Mouse (Mus musculus) stomach, postnatal 0 days (tissue): ENCODE data around the gene Gm38431. TPM values are rescaled to one million over a fixed set of nuclear protein-coding genes. Genes with fewer than 3 reads are reported as not detected.

Experiments used
- ATAC-seq: fragments of 200-750 bp; cut with Nextera tagmentation; 2 replicates; pipeline ENCODE4 v1.8.0; 2017; ENCODE audit not compliant: low FRiP score, low TSS enrichment
- DNase-seq: peaks from one replicate; pipeline ENCODE4 v3.0.0-alpha.2; 2016; ENCODE audit warnings: low spot score
- H3K27ac ChIP-seq: fragments of 300-500 bp; sonication (generic); replicated peaks from 2 replicates; pipeline ENCODE4 v1.5.1; 2014; ENCODE audit warnings: mild to moderate bottlenecking, control low read depth
- H3K27me3 ChIP-seq: fragments of 300-500 bp; sonication (generic); 2 replicates; pipeline ENCODE4 v1.6.1; 2014; ENCODE audit warnings: low read length; ENCODE audit not compliant: control insufficient read depth, insufficient read depth
- H3K36me3 ChIP-seq: fragments of 300-500 bp; sonication (generic); 2 replicates; pipeline ENCODE4 v1.6.1; 2014; ENCODE audit warnings: low read length, mixed read lengths; ENCODE audit not compliant: control insufficient read depth, insufficient read depth
- H3K4me1 ChIP-seq: fragments of 300-500 bp; sonication (generic); replicated peaks from 2 replicates; pipeline ENCODE4 v1.6.1; 2014; ENCODE audit warnings: antibody characterized with exemption; ENCODE audit not compliant: control insufficient read depth, insufficient read depth
- H3K4me2 ChIP-seq: fragments of 300-500 bp; sonication (generic); replicated peaks from 2 replicates; pipeline ENCODE4 v1.6.1; 2014; ENCODE audit warnings: low read depth, mild to moderate bottlenecking, control low read depth, moderate library complexity
- H3K4me3 ChIP-seq: fragments of 300-500 bp; sonication (generic); 2 replicates; pipeline ENCODE4 v1.5.1; 2014; ENCODE audit warnings: low read depth, low read length, control low read depth
- H3K9ac ChIP-seq: fragments of 300-500 bp; sonication (generic); 2 replicates; pipeline ENCODE4 v1.6.1; 2014; ENCODE audit warnings: mild to moderate bottlenecking, low read length, control low read depth, mixed read lengths
- H3K9me3 ChIP-seq: fragments of 300-500 bp; sonication (generic); 2 replicates; pipeline ENCODE4 v1.6.1; 2016; ENCODE audit warnings: low read length; ENCODE audit not compliant: control insufficient read depth
- CTCF ChIP-seq: IDR thresholded peaks from 2 replicates; pipeline ENCODE4 v1.5.1; 2016; ENCODE audit warnings: antibody characterized with exemption, low read depth, mild to moderate bottlenecking, moderate library complexity
- EP300 ChIP-seq: optimal IDR thresholded peaks from 2 replicates; pipeline ENCODE3; 2016; ENCODE audit warnings: antibody characterized with exemption
- WGBS: fragments of 180-500 bp; shearing (Covaris S2); extraction: QIAGEN DNeasy Blood & Tissue Kit; methylation state at CpG from one replicate; pipeline ENCODE4 v1.1.7; 2014; 5-methylcytosine and 5-hydroxymethylcytosine counted together
- microRNA counts: library from miRNA; unstranded; fragments of <30 nt; microRNA quantifications from one replicate; lab custom pipeline; 2015
- microRNA-seq: library from miRNA; unstranded; fragments of <30 nt; microRNA quantifications from one replicate; pipeline ENCODE4, GENCODE M21; 2016
- polyA plus RNA-seq: library from polyadenylated mRNA; unstranded; fragments of >200 nt; fragmentation: Nextera tagmentation; extraction: Ambion mirVana; gene quantifications from 2 replicates; pipeline ENCODE4 v1.2.1, GENCODE M21; 2015

The Gm38431 gene
- polyA plus RNA-seq, 1 experiment from 2014 or later: 0.28 TPM

GRCm38 (mm10) chr9:21026849-21027248 lies 64.9 kb downstream of the Gm38431 start:
- H3K27me3 ChIP-seq: no peaks in the 10 kb centered on the region
- ATAC-seq: no peak
- H3K4me2 ChIP-seq: no peak overlapping the region
- WGBS: 62% methylated on average over 12 of the region's 12 CpGs
- H3K9me3 ChIP-seq: no peaks in the 10 kb centered on the region
- H3K27ac ChIP-seq: no peak overlapping the region
- no peak for DNase-seq
- no peak overlapping the region for H3K4me3 ChIP-seq
- 0 out of 2 replicates have a peak, but pooled peaks cover 3% of the 10 kb centered on the region for H3K4me1 ChIP-seq
- no peak for TF ChIP-seq CTCF
- no peak for TF ChIP-seq EP300
- H3K9ac ChIP-seq: no peak overlapping the region
- no peaks in the 10 kb centered on the region for H3K36me3 ChIP-seq

DNA sequence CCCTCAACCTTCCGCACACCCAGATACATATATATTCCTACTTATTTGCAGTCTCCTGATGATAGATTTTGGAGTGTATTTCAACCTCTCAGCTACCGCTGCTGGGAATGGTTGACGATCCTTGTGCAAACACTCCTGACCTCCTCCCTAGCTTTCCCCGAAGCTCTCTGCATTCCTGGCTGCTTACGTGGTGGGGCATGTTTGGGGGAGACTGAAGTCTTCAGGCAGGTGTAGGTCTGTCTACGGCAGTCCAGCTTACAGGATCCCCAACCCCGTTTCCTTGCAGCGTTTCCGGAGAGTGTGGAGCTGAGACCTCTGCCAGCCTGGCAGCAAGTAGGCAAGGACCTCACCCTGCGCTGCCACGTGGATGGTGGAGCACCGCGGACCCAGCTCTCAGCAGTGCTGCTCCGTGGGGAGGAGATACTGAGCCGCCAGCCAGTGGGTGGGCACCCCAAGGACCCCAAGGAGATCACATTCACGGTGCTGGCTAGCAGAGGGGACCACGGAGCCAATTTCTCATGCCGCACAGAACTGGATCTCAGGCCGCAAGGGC lies 66.5 kb downstream of the Gm38431 start:
- Histone ChIP-seq H3K9me3 (no peaks in the 10 kb centered on the region), H3K4me2 (0 out of 2 replicates have a peak overlapping the region, but pooled peaks have one; percentile 11), H3K36me3 (no peaks in the 10 kb centered on the region), H3K9ac (0 out of 2 replicates have a peak overlapping the region, but pooled peaks have one; percentile 8), H3K4me1 (0 out of 2 replicates have a peak, but pooled peaks cover 3% of the 10 kb centered on the region), H3K27ac (peak overlapping the region; percentile 78), H3K27me3 (no peaks in the 10 kb centered on the region), H3K4me3 (no peak overlapping the region)
- peak; percentile 64 for DNase-seq
- TF ChIP-seq EP300 (no peak), CTCF (no peak)
- 43% methylated on average over 19 of the region's 19 CpGs for WGBS
- peak; percentile 71 for ATAC-seq

DNA sequence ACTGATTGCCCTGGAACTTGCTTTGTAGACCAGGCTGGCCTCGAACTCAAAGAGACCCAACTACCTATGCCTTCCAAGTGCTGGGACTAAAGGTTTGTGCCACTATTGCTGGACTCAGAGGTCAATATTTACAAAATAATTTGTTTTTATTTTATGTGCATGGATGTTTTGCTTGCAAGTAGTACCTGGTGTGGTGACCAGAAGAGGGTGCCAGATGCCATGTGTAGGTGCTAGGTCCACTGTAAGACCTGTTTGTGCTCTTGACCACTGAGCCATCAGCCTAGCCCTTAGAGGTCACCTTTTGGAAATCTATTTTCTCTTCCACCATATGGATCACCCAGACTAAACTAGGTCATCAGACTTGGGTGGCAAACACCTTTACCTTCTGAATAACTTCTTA lies 69.1 kb downstream of the Gm38431 start:
- H3K4me2 ChIP-seq: no peak overlapping the region
- H3K9me3 ChIP-seq: no peaks in the 10 kb centered on the region
- no peaks in the 10 kb centered on the region for H3K4me1 ChIP-seq
- peak; percentile 51 for TF ChIP-seq CTCF
- no peak for TF ChIP-seq EP300
- no peak for ATAC-seq
- H3K9ac ChIP-seq: no peak overlapping the region
- no peak for DNase-seq
- H3K36me3 ChIP-seq: no peaks in the 10 kb centered on the region
- no peak overlapping the region for H3K4me3 ChIP-seq
- WGBS: 83% methylated on average over 1 of the region's 1 CpGs
- H3K27ac ChIP-seq: no peak overlapping the region
- H3K27me3 ChIP-seq: no peaks in the 10 kb centered on the region

- H3K4me3 ChIP-seq: no peak overlapping the region
- no peaks in the 10 kb centered on the region for H3K9me3 ChIP-seq
- no peaks in the 10 kb centered on the region for H3K36me3 ChIP-seq
- ATAC-seq: no peak
- no peak for TF ChIP-seq EP300
- TF ChIP-seq CTCF: no peak
- no peak overlapping the region for H3K9ac ChIP-seq
- H3K4me2 ChIP-seq: no peak overlapping the region
- H3K27ac ChIP-seq: no peak overlapping the region
- WGBS: 39% methylated on average over 6 of the region's 6 CpGs
- DNase-seq: no peak
- no peaks in the 10 kb centered on the region for H3K4me1 ChIP-seq
- no peaks in the 10 kb centered on the region for H3K27me3 ChIP-seq
These were observed 69.5 kb downstream of the Gm38431 start for GRCm38 (mm10) chr9:21022288-21022687.

GRCm38 (mm10) chr9:21021363-21021762 lies 70.4 kb downstream of the Gm38431 start:
- Histone ChIP-seq H3K27me3 (no peaks in the 10 kb centered on the region), H3K4me3 (no peak overlapping the region), H3K9ac (no peak overlapping the region), H3K27ac (no peak overlapping the region), H3K36me3 (no peaks in the 10 kb centered on the region), H3K4me2 (no peak overlapping the region), H3K9me3 (no peaks in the 10 kb centered on the region), H3K4me1 (no peaks in the 10 kb centered on the region)
- TF ChIP-seq CTCF (no peak), EP300 (no peak)
- ATAC-seq (no peak), DNase-seq (no peak)
- WGBS: 80% methylated on average over 3 of the region's 3 CpGs

DNA sequence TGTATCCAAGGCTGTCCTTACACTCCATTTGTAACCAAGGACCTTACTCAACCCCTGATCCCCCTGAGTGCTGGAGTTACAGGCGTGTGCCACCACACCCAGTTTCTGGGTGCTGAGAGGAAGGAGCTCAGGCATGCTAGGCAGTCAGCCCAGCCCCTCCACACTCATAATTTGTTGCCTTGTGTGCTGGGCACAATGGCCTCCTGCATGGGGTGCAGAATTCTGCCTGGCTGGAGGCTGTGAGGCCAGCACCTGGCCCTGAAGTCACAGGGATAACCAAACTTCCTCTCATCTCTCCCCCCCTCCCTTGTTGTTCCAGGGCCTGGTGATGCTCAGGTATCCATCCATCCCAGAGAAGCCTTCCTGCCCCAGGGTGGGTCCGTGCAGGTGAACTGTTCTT lies 73.2 kb downstream of the Gm38431 start:
- Histone ChIP-seq H3K9ac (no peak overlapping the region), H3K4me1 (no peaks in the 10 kb centered on the region), H3K4me3 (no peak overlapping the region), H3K36me3 (no peaks in the 10 kb centered on the region), H3K4me2 (no peak overlapping the region), H3K27ac (no peak overlapping the region), H3K9me3 (no peaks in the 10 kb centered on the region), H3K27me3 (no peaks in the 10 kb centered on the region)
- WGBS: 60% methylated on average over 2 of the region's 2 CpGs
- no peak for DNase-seq
- ATAC-seq: no peak
- TF ChIP-seq EP300 (no peak), CTCF (no peak)

MicroRNA genes within 50 kb of the gene (microRNA counts, 519-probe panel; counts per million panel counts)
- microRNA mmu-miR-1900 (lab: Ali Mortazavi, UCI): not detected

Small RNAs within 50 kb of the gene (microRNA-seq; reads per million reads assigned to microRNA genes)
- gene Mir1900 (not detected), gene Mir7082 (not detected)

Other genes starting within 250 kb of the Gm38431 start
- 6.9 TPM in 2 replicates for gene A230050P20Rik, start 223.4 kb downstream of the Gm38431 start, polyA plus RNA-seq
- gene Angptl6, start 212.3 kb downstream of the Gm38431 start, polyA plus RNA-seq: 7.7 and 7.9 TPM in 2 replicates
- 32.4 and 37.3 TPM in 2 replicates for gene Ppan, start 203.8 kb downstream of the Gm38431 start, polyA plus RNA-seq
- gene Eif3g, start 193.4 kb downstream of the Gm38431 start, polyA plus RNA-seq: 215 and 221 TPM in 2 replicates
- 17.9 TPM in 2 replicates for gene Dnmt1, start 132.1 kb downstream of the Gm38431 start, polyA plus RNA-seq
- gene S1pr2, start 115.2 kb downstream of the Gm38431 start, polyA plus RNA-seq: 16.3 and 19.4 TPM in 2 replicates
- 87.3 and 90.2 TPM in 2 replicates for gene Mrpl4, start 89.3 kb downstream of the Gm38431 start, polyA plus RNA-seq
- gene Icam1, start 76.0 kb downstream of the Gm38431 start, polyA plus RNA-seq: 9.5 and 11.9 TPM in 2 replicates
- gene Icam4, start 62.6 kb downstream of the Gm38431 start, polyA plus RNA-seq: 0.50 and 0.81 TPM in 2 replicates
- gene Icam5, start 59.9 kb downstream of the Gm38431 start, polyA plus RNA-seq: 0.15 and 0.27 TPM in 2 replicates
- gene Zglp1, start 24.9 kb downstream of the Gm38431 start, polyA plus RNA-seq: not detected in 2 replicates
- gene Gm49373, start 18.9 kb downstream of the Gm38431 start, polyA plus RNA-seq: 0.11 and 0.24 TPM in 2 replicates
- 39.4 and 42.3 TPM in 2 replicates for gene Fdx1l, start 18.4 kb downstream of the Gm38431 start, polyA plus RNA-seq
- gene Raver1, start within 50 bp of the Gm38431 start, polyA plus RNA-seq: 15.0 and 18.3 TPM in 2 replicates
- gene Tyk2, start 39.2 kb upstream of the Gm38431 start, polyA plus RNA-seq: 6.8 and 7.1 TPM in 2 replicates
- gene Cdc37, start 58.0 kb upstream of the Gm38431 start, polyA plus RNA-seq: 161 TPM in 2 replicates
- gene Pde4a, start 73.7 kb upstream of the Gm38431 start, polyA plus RNA-seq: 2.5 and 3.0 TPM in 2 replicates
- 37.2 and 40.8 TPM in 2 replicates for gene Keap1, start 147.4 kb upstream of the Gm38431 start, polyA plus RNA-seq
- gene S1pr5, start 156.4 kb upstream of the Gm38431 start, polyA plus RNA-seq: 4.7 and 5.0 TPM in 2 replicates
- gene Atg4d, start 173.3 kb upstream of the Gm38431 start, polyA plus RNA-seq: 38.6 and 41.7 TPM in 2 replicates
- gene Kri1, start 196.0 kb upstream of the Gm38431 start, polyA plus RNA-seq: 6.7 and 7.9 TPM in 2 replicates
- gene Cdkn2d, start 199.4 kb upstream of the Gm38431 start, polyA plus RNA-seq: 23.1 and 28.0 TPM in 2 replicates
- gene Ap1m2, start 220.3 kb upstream of the Gm38431 start, polyA plus RNA-seq: 84.9 and 90.6 TPM in 2 replicates
- gene Slc44a2, start 228.7 kb upstream of the Gm38431 start, polyA plus RNA-seq: 55.2 and 62.6 TPM in 2 replicates